Mouse (Mus musculus) liver, embryonic 13.5 days (tissue): Measurements from ENCODE around the gene Wdr62. TPM values are rescaled to one million over a fixed set of nuclear protein-coding genes. Genes with fewer than 3 reads are reported as not detected.

ENCODE experiments used
- ATAC-seq: fragments of 200-750 bp; cut with Nextera tagmentation; 2 replicates; pipeline ENCODE4 v1.8.0; 2017; ENCODE audit warnings: low read depth, mild to moderate bottlenecking, moderate number of reproducible peaks, moderate library complexity
- DNase-seq: peaks from one replicate; pipeline ENCODE4 v3.0.0; 2022
- H3K27ac ChIP-seq: fragments of 300-500 bp; sonication (generic); 2 replicates; pipeline ENCODE4 v1.5.1; 2015; ENCODE audit warnings: moderate library complexity, mild to moderate bottlenecking, inconsistent platforms
- H3K27me3 ChIP-seq: fragments of 300-500 bp; sonication (generic); 2 replicates; pipeline ENCODE4 v1.6.1; 2015; ENCODE audit warnings: mild to moderate bottlenecking, inconsistent platforms
- H3K36me3 ChIP-seq: fragments of 300-500 bp; sonication (generic); 2 replicates; pipeline ENCODE4 v1.6.1; 2015; ENCODE audit warnings: mild to moderate bottlenecking, inconsistent platforms
- H3K4me1 ChIP-seq: fragments of 300-500 bp; sonication (generic); replicated peaks from 2 replicates; pipeline ENCODE4 v1.6.1; 2015; ENCODE audit warnings: inconsistent platforms
- H3K4me2 ChIP-seq: fragments of 300-500 bp; sonication (generic); 2 replicates; pipeline ENCODE4 v1.6.1; 2015; ENCODE audit warnings: inconsistent platforms, mild to moderate bottlenecking, moderate library complexity
- H3K4me3 ChIP-seq: fragments of 300-500 bp; sonication (generic); replicated peaks from 2 replicates; pipeline ENCODE4 v1.5.1; 2015; ENCODE audit warnings: mild to moderate bottlenecking, inconsistent platforms
- H3K9ac ChIP-seq: fragments of 300-500 bp; sonication (generic); 2 replicates; pipeline ENCODE4 v1.6.1; 2015; ENCODE audit warnings: mild to moderate bottlenecking, inconsistent platforms
- H3K9me3 ChIP-seq: fragments of 300-500 bp; sonication (generic); replicated peaks from 2 replicates; pipeline ENCODE4 v1.6.1; 2016; ENCODE audit warnings: inconsistent platforms
- WGBS: fragments of 180-500 bp; shearing (Covaris S2); methylation state at CpG from one replicate; pipeline ENCODE4 v1.1.7; 2015; ENCODE audit not compliant: insufficient replicate concordance; 5-methylcytosine and 5-hydroxymethylcytosine counted together
- polyA plus RNA-seq: library from polyadenylated mRNA; unstranded; fragments of >200 nt; fragmentation: Nextera tagmentation; extraction: Ambion mirVana; gene quantifications from 2 replicates; pipeline ENCODE4 v1.2.1, GENCODE M21; 2015

Gene Wdr62
- polyA plus RNA-seq, 1 experiment from 2014 or later, result 7.0 TPM

- H3K4me2 ChIP-seq, result no peak overlapping the region
- no peaks in the 10 kb centered on the region for H3K27me3 ChIP-seq
- no peak overlapping the region for H3K27ac ChIP-seq
- no peak for DNase-seq
- 89% methylated on average over 12 of the region's 12 CpGs for WGBS
- no peaks in the 10 kb centered on the region for H3K9me3 ChIP-seq
- peaks cover 34% of the 10 kb centered on the region for H3K4me1 ChIP-seq
- no peak overlapping the region for H3K9ac ChIP-seq
- ATAC-seq, result no peak
- H3K4me3 ChIP-seq, result no peak overlapping the region
- peaks cover 57% of the 10 kb centered on the region for H3K36me3 ChIP-seq
Measured at GRCm38 (mm10) chr7:30192088-30192487, 88.1 kb downstream of the Wdr62 start.

Other genes with a start within 250 kb of the Wdr62 start
- gene Zfp14, start 229.0 kb downstream of the Wdr62 start, polyA plus RNA-seq, result 0.29 and 0.41 TPM in 2 replicates
- 1.7 and 2.1 TPM in 2 replicates for gene Zfp82, start 207.5 kb downstream of the Wdr62 start, polyA plus RNA-seq
- 0.44 TPM in 1 of 2 replicates, not detected in the other for gene Gm26920, start 190.0 kb downstream of the Wdr62 start, polyA plus RNA-seq
- gene Zfp566, start 189.9 kb downstream of the Wdr62 start, polyA plus RNA-seq, result 2.0 and 2.5 TPM in 2 replicates
- gene Zfp260, start 185.6 kb downstream of the Wdr62 start, polyA plus RNA-seq, result 12.7 and 18.3 TPM in 2 replicates
- gene Zfp382, start 158.5 kb downstream of the Wdr62 start, polyA plus RNA-seq, result 1.6 and 2.1 TPM in 2 replicates
- 4.8 and 6.2 TPM in 2 replicates for gene Zfp146, start 110.7 kb downstream of the Wdr62 start, polyA plus RNA-seq
- gene Cox7a1, start 96.3 kb downstream of the Wdr62 start, polyA plus RNA-seq, result 4.2 and 4.8 TPM in 2 replicates
- 39.0 and 40.8 TPM in 2 replicates for gene Capns1, start 81.6 kb downstream of the Wdr62 start, polyA plus RNA-seq
- gene Polr2i, start 48.5 kb downstream of the Wdr62 start, polyA plus RNA-seq, result 67.1 and 70.0 TPM in 2 replicates
- 62.1 and 63.7 TPM in 2 replicates for gene Tbcb, start 48.1 kb downstream of the Wdr62 start, polyA plus RNA-seq
- not detected in 2 replicates for gene Ovol3, start 44.7 kb downstream of the Wdr62 start, polyA plus RNA-seq
- 0.13 TPM in 1 of 2 replicates, not detected in the other for gene Thap8, start 325 bp downstream of the Wdr62 start, polyA plus RNA-seq
- gene Clip3, start 11.3 kb upstream of the Wdr62 start, polyA plus RNA-seq, result 1.4 and 1.7 TPM in 2 replicates
- gene Alkbh6, start 28.3 kb upstream of the Wdr62 start, polyA plus RNA-seq, result 17.2 and 18.9 TPM in 2 replicates
- gene Syne4, start 34.4 kb upstream of the Wdr62 start, polyA plus RNA-seq, result 6.1 and 8.8 TPM in 2 replicates
- 1.3 and 1.8 TPM in 2 replicates for gene E130208F15Rik, start 41.3 kb upstream of the Wdr62 start, polyA plus RNA-seq
- 6.4 and 6.6 TPM in 2 replicates for gene Sdhaf1, start 43.5 kb upstream of the Wdr62 start, polyA plus RNA-seq
- 1.4 and 1.5 TPM in 2 replicates for gene Lrfn3, start 82.4 kb upstream of the Wdr62 start, polyA plus RNA-seq
- gene Tyrobp, start 133.3 kb upstream of the Wdr62 start, polyA plus RNA-seq, result 65.8 and 80.0 TPM in 2 replicates
- 2.7 and 4.0 TPM in 2 replicates for gene Hcst, start 139.4 kb upstream of the Wdr62 start, polyA plus RNA-seq
- 1.2 TPM in 2 replicates for gene Nfkbid, start 141.3 kb upstream of the Wdr62 start, polyA plus RNA-seq
- gene Aplp1, start 165.1 kb upstream of the Wdr62 start, polyA plus RNA-seq, result 4.6 and 4.7 TPM in 2 replicates
- gene Kirrel2, start 177.3 kb upstream of the Wdr62 start, polyA plus RNA-seq, result 0.16 and 0.20 TPM in 2 replicates
- 0.13 and 0.17 TPM in 2 replicates for gene Nphs1, start 177.9 kb upstream of the Wdr62 start, polyA plus RNA-seq
- 28.1 and 28.6 TPM in 2 replicates for gene Prodh2, start 213.2 kb upstream of the Wdr62 start, polyA plus RNA-seq